Comparison of ENCODE assay signal across 22 mouse cellular contexts in the genomic region with DNA sequence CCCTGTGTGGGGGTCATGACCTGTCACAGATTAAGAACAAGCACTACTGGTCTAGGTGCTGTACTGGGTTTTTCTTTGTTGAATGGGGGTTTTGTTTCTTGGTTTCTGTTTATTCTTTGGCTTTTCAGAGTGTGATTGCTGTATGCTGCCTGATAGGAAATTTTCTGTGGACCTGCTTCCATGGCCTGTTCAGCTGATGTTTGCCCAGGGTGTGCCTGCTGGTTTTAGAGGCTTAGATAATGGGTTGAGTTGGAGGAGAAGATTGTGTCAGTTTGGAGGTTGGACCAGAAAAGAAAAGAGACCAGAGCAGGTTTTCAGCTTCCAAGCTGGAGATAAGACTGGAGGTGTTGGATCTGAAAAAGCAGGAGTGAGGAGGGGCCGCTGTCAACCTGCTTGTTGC.
"Had no signal": no experiment of that assay in that cellular context is flagged by ENCODE, and none has a peak within 500 bp of the region (broad histone marks: within the 10 kb centered on the region; RNA-seq: fewer than 3 reads in every experiment).

No protein-coding gene starts in this region.

- H3K9me3 ChIP-seq: liver, embryonic 12.5 days; liver, embryonic 15.5 days; lung, embryonic 15.5 days; megakaryocyte, embryonic 14.5 days; midbrain, embryonic 13.5 days; midbrain, embryonic 15.5 days; neural tube, embryonic 12.5 days had no signal

- H3K4me3 ChIP-seq: liver, embryonic 12.5 days; liver, embryonic 15.5 days; lung, embryonic 15.5 days; megakaryocyte, embryonic 14.5 days; midbrain, embryonic 13.5 days; midbrain, embryonic 15.5 days; neural tube, embryonic 12.5 days had no signal

- H3K27ac ChIP-seq: liver, embryonic 12.5 days; liver, embryonic 15.5 days; lung, embryonic 15.5 days; macrophage; midbrain, embryonic 13.5 days; midbrain, embryonic 15.5 days; neural tube, embryonic 12.5 days had no signal

- H3K27me3 ChIP-seq: liver, embryonic 12.5 days; liver, embryonic 15.5 days; lung, embryonic 15.5 days; megakaryocyte, embryonic 14.5 days; midbrain, embryonic 13.5 days; midbrain, embryonic 15.5 days; neural tube, embryonic 12.5 days had no signal

- H3K4me2 ChIP-seq: liver, embryonic 12.5 days; liver, embryonic 15.5 days; lung, embryonic 15.5 days; midbrain, embryonic 11.5 days; midbrain, embryonic 13.5 days; midbrain, embryonic 15.5 days; neural tube, embryonic 12.5 days had no signal

- H3K9ac ChIP-seq: liver, embryonic 12.5 days; liver, embryonic 15.5 days; liver, postnatal 0 days; lung, embryonic 15.5 days; midbrain, embryonic 13.5 days; midbrain, embryonic 15.5 days; neural tube, embryonic 12.5 days had no signal

- DNase-seq: liver; liver, postnatal 0 days; lung, adult 2 months; lung, postnatal 14 days; lung, postnatal 36 days; retina, postnatal 1 day; right cerebral cortex, adult 18-20 months; right cerebral cortex, postnatal 25 days; right cerebral cortex, postnatal 4 days; spleen, adult 18-20 months; thymus, adult 2 months; thymus, postnatal 25 days had no signal

- H3K36me3 ChIP-seq: liver, embryonic 12.5 days; liver, embryonic 15.5 days; lung, embryonic 15.5 days had no signal

- ATAC-seq: liver, embryonic 12.5 days; liver, postnatal 0 days; lung, postnatal 0 days; midbrain, embryonic 13.5 days; midbrain, embryonic 15.5 days had no signal

- H3K4me1 ChIP-seq: liver, embryonic 12.5 days; liver, embryonic 15.5 days; lung, embryonic 15.5 days; megakaryocyte, embryonic 14.5 days; midbrain, embryonic 13.5 days; midbrain, embryonic 15.5 days; neural tube, embryonic 12.5 days had no signal
